8 mouse cellular contexts compared by ENCODE assay signal in the genomic region with DNA sequence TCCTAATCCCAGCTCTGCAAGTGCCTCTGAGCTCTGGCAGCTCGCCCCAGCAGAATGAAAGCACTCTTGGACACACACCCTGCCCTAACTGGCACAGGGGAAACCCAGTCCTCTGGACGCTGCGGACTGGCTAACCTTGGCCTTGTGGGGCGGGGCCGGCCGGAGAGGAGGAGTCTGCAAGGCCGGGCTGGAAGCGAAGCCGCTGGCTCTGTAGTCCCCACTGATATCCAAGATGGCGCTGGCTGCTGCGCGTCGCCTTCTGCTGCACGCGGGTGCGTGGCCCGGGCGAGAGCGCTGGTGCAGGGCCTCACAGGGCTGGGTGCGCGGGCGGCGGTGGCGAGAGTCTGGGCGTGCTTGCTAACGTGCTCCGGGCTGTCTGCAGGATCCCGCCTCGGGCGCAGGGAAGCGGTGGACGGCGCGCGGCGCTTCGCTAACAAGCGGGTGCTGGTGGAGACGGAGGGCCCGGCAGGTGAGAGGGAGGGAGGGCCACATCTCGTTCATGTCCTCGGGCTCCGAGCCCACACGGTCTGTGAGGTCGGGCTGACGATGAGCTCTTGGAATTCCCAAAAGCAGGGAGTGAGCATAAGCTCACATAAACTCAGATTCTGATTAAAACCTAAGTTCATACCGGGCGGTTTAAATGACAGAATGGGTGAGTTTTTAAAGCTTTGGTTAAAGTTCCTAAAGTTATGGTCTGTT. TPM values are rescaled to one million over a fixed set of nuclear protein-coding genes. Genes with fewer than 3 reads are reported as not detected.
DNase-seq lines count a peak whose midpoint lies in the region; ATAC-seq and TF ChIP-seq lines count a peak whose summit lies in the region.

A gene (plus strand): TSS at position 171 of the 699 bp plus-strand sequence.

- H3K4me1 ChIP-seq in embryonic facial prominence, embryonic 14.5 days (ENCODE audit: control insufficient read depth, insufficient read depth, low read length) = peaks cover 4% of the 10 kb centered on the region
- no peaks in the 10 kb centered on the region for H3K4me1 ChIP-seq in heart, adult 2 months (ENCODE audit: control insufficient read depth, insufficient read depth, low read length)
- H3K4me1 ChIP-seq in limb, embryonic 13.5 days = peaks cover 31% of the 10 kb centered on the region
- H3K4me1 ChIP-seq in midbrain, embryonic 16.5 days (ENCODE audit: control insufficient read depth, insufficient read depth, low read length) = peaks cover 11% of the 10 kb centered on the region; the same call in 1 of the 2 replicates

- intact Hi-C loops in heart, adult 2 months (cut with DNase I) = no loop called here

- WGBS in embryonic facial prominence, embryonic 14.5 days = under 1% methylated on average over 37 of the region's 48 CpGs
- WGBS in heart, adult 2 months = 1% methylated on average over 48 of the region's 48 CpGs
- WGBS in limb, embryonic 13.5 days = under 1% methylated on average over 48 of the region's 48 CpGs
- under 1% methylated on average over 45 of the region's 48 CpGs for WGBS in midbrain, embryonic 16.5 days

- DNase-seq in 3T3-L1 (ENCODE audit: low read depth, low spot score) = peak; percentile 99
- DNase-seq in adrenal gland, postnatal 4 days (ENCODE audit: low spot score in 2 of 2) = peak; percentile 80 to 93
- peak; percentile 96 for DNase-seq in embryonic facial prominence, embryonic 14.5 days (ENCODE audit: low spot score)
- peak; percentile 95 to 97 for DNase-seq in heart, adult 2 months
- DNase-seq in kidney, adult 8-10 months = peak; percentile 97 to 99
- peak; percentile 88 to 93 for DNase-seq in spleen, postnatal 10 days (ENCODE audit: low spot score in 2 of 2)

- H3K9ac ChIP-seq in embryonic facial prominence, embryonic 14.5 days (ENCODE audit: low read depth, low read length) = peak within 1 kb of the TSS; percentile 89
- peak within 1 kb of the TSS; percentile 87 for H3K9ac ChIP-seq in heart, adult 2 months (ENCODE audit: low read depth, low read length)
- H3K9ac ChIP-seq in limb, embryonic 13.5 days = peak within 1 kb of the TSS; percentile 89
- H3K9ac ChIP-seq in midbrain, embryonic 16.5 days (ENCODE audit: low read depth, low read length) = peak within 1 kb of the TSS; percentile 88

- H3K36me3 ChIP-seq in embryonic facial prominence, embryonic 14.5 days (ENCODE audit: control insufficient read depth, insufficient read depth, low read length) = peaks cover 39% of the 10 kb centered on the region
- H3K36me3 ChIP-seq in heart, adult 2 months (ENCODE audit: control insufficient read depth, insufficient read depth, low read length) = no peaks in the 10 kb centered on the region
- peaks cover 36% of the 10 kb centered on the region for H3K36me3 ChIP-seq in limb, embryonic 13.5 days
- peaks cover 21% of the 10 kb centered on the region for H3K36me3 ChIP-seq in midbrain, embryonic 16.5 days (ENCODE audit: control insufficient read depth, insufficient read depth, low read length)

- peak; percentile 91 for TF ChIP-seq POLR2A in heart, adult 2 months (IDR thresholded peaks at IDR 0.05; ENCODE audit: insufficient read depth, low read depth, low read length)

- peak; percentile 97 for ATAC-seq in embryonic facial prominence, embryonic 14.5 days (ENCODE audit: low read depth)
- ATAC-seq in limb, embryonic 13.5 days (ENCODE audit: low FRiP score, low read depth) = peak; percentile 96
- ATAC-seq in midbrain, embryonic 16.5 days = peak; percentile 95

- no peaks in the 10 kb centered on the region for H3K9me3 ChIP-seq in embryonic facial prominence, embryonic 14.5 days (ENCODE audit: control insufficient read depth, low read length)
- H3K9me3 ChIP-seq in limb, embryonic 13.5 days = no peaks in the 10 kb centered on the region
- H3K9me3 ChIP-seq in midbrain, embryonic 16.5 days (replicated peaks; ENCODE audit: control insufficient read depth, low read length, poor library complexity, severe bottlenecking) = no peaks in the 10 kb centered on the region

- peak within 1 kb of the TSS; percentile 94 for H3K27ac ChIP-seq in embryonic facial prominence, embryonic 14.5 days (replicated peaks; ENCODE audit: low read depth, low read length)
- peak within 1 kb of the TSS; percentile 91 for H3K27ac ChIP-seq in heart, adult 2 months
- peak within 1 kb of the TSS; percentile 97 for H3K27ac ChIP-seq in limb, embryonic 13.5 days
- peak within 1 kb of the TSS; percentile 92 for H3K27ac ChIP-seq in midbrain, embryonic 16.5 days (ENCODE audit: low read length)

- peak within 1 kb of the TSS; percentile 72 for H3K4me2 ChIP-seq in embryonic facial prominence, embryonic 14.5 days (ENCODE audit: low read depth, low read length)
- H3K4me2 ChIP-seq in limb, embryonic 13.5 days (replicated peaks) = peak within 1 kb of the TSS; percentile 64
- H3K4me2 ChIP-seq in midbrain, embryonic 16.5 days (ENCODE audit: low read length) = peak within 1 kb of the TSS; percentile 68

- peak; percentile 34; the same call in 1 of the 2 replicates for TF ChIP-seq EP300 in heart, adult 2 months (IDR thresholded peaks at IDR 0.05; ENCODE audit: insufficient read depth, low read depth, low read length)

- 0 out of 2 replicates have a peak, but pooled peaks cover 1% of the 10 kb centered on the region for H3K79me2 ChIP-seq in heart, adult 2 months (replicated peaks; ENCODE audit: control insufficient read depth, insufficient read depth, low read length)

- peak within 1 kb of the TSS; percentile 78 for H3K4me3 ChIP-seq in embryonic facial prominence, embryonic 14.5 days (ENCODE audit: low read depth, low read length)
- peak within 1 kb of the TSS; percentile 75 for H3K4me3 ChIP-seq in heart, adult 2 months
- peak within 1 kb of the TSS; percentile 78 for H3K4me3 ChIP-seq in limb, embryonic 13.5 days
- peak within 1 kb of the TSS; percentile 65 for H3K4me3 ChIP-seq in midbrain, embryonic 16.5 days (ENCODE audit: low read depth, low read length)

- H3K27me3 ChIP-seq in embryonic facial prominence, embryonic 14.5 days (replicated peaks; ENCODE audit: control insufficient read depth, insufficient read depth, low read length) = no peaks in the 10 kb centered on the region
- no peaks in the 10 kb centered on the region for H3K27me3 ChIP-seq in heart, adult 2 months (ENCODE audit: control insufficient read depth, insufficient read depth, low read length)
- H3K27me3 ChIP-seq in limb, embryonic 13.5 days = no peaks in the 10 kb centered on the region
- no peaks in the 10 kb centered on the region for H3K27me3 ChIP-seq in midbrain, embryonic 16.5 days (ENCODE audit: control insufficient read depth, insufficient read depth, low read depth, low read length)

- TF ChIP-seq CTCF in heart, adult 2 months (IDR thresholded peaks at IDR 0.05) = peak; percentile 7; the same call in 1 of the 2 replicates

RNA-seq across cellular contexts. Expression of the gene that starts here (rescaled TPM):
- 100 to 1,000 TPM; 165 to 199 TPM for total RNA-seq in adrenal gland, postnatal 4 days (2021)
- polyA plus RNA-seq in embryonic facial prominence, embryonic 14.5 days (2014; fragmentation: Nextera tagmentation; extraction: Ambion mirVana) = 57.6 and 58.7 TPM in 2 replicates
- 100 to 1,000 TPM; 421 to 487 TPM for total RNA-seq in heart, adult 2 months (2021)
- 414 and 486 TPM in 2 replicates for polyA plus RNA-seq in heart, adult 2 months (2012; rRNA removed)
- polyA plus RNA-seq in limb, embryonic 13.5 days (2015; fragmentation: Nextera tagmentation; extraction: Ambion mirVana) = 85.0 and 87.3 TPM in 2 replicates
- 34.2 and 34.4 TPM in 2 replicates for polyA plus RNA-seq in midbrain, embryonic 16.5 days (2015; fragmentation: Nextera tagmentation; extraction: Ambion mirVana)

Comparison
In these comparisons a context has a peak if more than half of its experiments do, and no peak if none do; other contexts are left out.
1. Peak in every context shown above with its lines: DNase-seq, ATAC-seq, H3K4me3 ChIP-seq and H3K27ac ChIP-seq.